Mouse (Mus musculus) embryo, embryonic 10 days (tissue): ENCODE data around the gene Olfr1246.
"Not testable (repeated sequence)": the region's sequence is repeated elsewhere in the genome, so short reads cannot be mapped to it uniquely, and the experiment has no call there.

ENCODE experiments used
- DNase-seq: peaks from one replicate; pipeline ENCODE4 v3.0.0-alpha.2; 2015; ENCODE audit warnings: low spot score

Gene Olfr1246

DNA sequence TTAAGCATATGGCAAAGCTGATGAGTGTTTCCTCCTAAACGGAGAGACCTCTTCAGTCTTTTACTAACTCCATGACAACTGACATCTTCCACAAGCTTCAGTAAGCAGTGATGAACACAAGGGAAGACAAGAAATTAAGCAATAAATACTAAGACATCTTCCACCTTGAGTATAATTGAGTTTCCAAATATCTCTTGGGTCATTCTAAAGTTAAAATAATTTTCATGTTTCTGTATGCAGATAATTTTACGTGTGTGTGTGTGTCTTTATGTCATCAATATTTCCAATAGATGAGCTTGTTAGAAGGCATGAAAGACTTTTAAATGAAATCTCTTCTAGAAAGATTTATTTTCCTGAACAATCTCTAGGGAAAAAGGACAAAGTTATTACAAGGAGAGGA is at the start of gene Olfr1246:
Olfr1246 (minus strand) TSS at position 101 of the 400 bp plus-strand sequence.
- no peak for DNase-seq

DNA sequence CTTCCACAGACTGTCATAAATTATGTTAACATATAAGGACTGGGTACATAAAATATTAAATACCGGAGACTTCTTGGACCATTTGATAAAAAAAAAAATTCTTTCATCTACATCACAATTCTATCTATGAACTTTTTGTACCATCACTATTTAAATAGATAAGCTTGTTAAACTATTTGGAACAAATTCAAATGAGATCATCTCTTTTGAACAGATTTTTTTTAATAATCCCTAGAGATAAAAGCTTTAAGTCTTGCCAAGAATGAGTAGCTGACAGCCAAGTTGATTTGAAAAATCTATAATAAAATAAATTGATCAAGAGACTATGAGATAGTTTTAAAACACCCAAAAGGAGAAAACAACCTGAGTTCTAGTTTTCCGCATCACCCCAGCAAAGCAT is 41.9 kb upstream of the Olfr1246 start, which contains the start of gene Olfr1249:
Olfr1249 (minus strand) TSS at position 101 of the 400 bp plus-strand sequence.
- no peak for DNase-seq

DNA sequence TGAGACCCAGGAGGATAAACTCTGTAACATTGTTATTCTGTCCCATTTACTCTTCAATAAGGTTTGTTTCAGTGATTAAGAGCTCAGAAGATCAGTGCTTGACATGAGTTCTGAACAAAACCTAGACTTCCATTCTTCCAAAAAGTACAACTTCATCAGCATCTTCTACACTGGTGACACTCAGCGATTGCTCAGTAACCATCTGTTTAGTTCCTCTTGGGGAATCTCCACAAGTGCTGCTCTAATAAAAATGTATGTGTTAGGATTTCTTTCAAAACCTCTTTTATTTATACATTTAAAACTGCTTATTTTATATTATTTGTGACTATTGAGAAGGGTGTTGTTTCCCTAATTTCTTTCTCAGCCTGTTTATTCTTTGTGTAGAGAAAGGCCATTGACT is 25.2 kb upstream of the Olfr1246 start, which contains the start of gene Olfr1248:
Olfr1248 (minus strand) TSS at position 101 of the 400 bp plus-strand sequence.
- not testable (repeated sequence) for DNase-seq

DNA sequence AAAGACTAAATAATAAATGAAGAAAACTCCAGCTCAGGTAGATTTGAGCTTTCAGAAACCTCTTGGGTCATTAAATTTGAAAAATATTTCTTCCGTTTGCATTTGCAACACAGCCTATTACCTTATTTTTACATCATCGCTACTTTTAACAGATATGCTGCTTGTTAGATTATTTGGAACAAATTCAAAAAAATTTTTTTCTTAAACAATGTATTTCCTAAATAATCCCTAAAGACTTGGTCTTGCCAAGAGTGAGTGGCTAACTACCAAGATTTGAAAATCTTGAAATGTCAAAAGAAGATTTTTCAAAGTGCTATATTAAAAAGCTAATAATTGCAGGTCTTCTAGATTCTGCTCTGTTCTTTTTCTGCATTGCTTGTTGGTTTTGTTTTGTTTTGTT is 21.1 kb upstream of the Olfr1246 start, which contains the start of gene Olfr1247:
Olfr1247 (minus strand) TSS at position 101 of the 400 bp plus-strand sequence.
- no peak for DNase-seq

DNA sequence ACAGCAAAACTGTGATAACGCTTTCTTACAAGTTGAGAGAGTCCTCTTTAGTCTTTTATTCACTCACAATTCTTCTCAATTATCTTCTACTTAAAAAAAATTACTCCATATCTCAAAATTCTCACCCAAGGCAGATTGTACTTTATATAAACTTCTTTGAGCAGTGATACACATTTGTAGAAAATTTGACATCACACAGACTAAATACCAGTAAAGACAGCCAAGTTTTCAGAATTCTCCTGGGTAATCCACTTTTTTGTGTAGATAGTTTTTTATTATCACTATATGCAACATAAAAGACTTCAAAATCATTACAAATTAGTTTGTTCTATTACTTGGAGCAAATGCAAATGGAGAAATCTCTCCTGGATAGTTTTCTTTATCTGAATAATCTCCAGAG is 14.6 kb downstream of the Olfr1246 start, which contains the start of gene Olfr1245:
Olfr1245 (minus strand) TSS at position 101 of the 400 bp plus-strand sequence.
- no peak for DNase-seq

DNA sequence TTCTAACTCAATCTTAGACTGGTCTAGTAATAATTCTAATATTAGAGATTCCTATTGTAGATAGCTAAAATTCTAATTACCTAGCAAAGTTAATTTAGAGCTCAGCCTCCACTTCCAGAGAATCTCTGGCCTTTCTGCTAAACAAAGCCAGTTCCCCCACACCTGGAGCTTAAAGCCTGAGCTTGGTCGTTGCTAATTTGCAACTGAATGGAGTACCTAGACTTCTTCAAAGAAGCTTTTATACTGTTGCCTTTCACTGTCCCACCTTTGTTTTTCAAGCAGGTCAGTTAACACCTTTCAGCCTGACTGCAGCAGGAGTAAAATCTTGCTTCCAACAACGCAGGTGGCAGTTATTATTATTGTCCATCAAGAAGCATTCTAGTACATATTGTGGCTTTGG is 30.3 kb downstream of the Olfr1246 start:
- DNase-seq, result not testable (repeated sequence)

DNA sequence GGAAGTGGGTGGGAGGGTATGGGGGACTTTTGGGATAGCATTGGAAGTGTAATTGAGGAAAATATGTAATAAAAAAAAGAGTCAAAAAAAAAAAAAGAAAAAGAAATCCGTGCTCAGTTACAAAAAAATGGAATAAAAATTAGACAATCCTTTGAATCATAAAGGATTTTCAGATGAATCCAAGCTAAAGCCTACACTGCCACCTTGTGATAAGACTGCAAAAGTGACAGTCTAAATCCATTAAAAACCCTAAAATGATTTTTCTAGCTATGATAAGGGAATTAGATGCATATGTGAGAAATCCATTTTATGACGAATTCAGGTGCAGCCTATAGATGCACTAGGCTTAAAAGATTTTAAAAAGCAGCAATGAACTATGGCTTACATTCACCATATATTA is 48.4 kb downstream of the Olfr1246 start:
- peak; percentile 14 for DNase-seq

DNA sequence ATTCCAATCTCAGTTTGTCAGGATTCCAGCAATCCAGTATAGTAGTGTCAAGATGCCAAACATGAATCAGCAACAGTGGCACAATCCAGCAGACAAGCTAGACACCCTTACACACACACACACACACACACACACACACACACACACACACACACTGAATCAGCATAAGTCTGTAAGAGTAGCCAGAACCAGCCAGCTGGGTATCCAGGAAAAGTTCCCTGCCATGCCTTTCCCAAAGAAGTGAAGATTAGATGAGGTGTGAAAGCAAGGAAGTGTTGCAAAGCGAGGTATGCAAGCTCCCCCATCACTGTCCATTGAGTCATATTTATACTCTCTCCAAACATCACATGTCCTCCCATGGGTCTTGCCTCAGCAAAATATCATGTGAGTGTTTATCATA is 53.0 kb downstream of the Olfr1246 start:
- DNase-seq, result no peak
